Mouse (Mus musculus) left cerebral cortex, adult 9 months (tissue): ENCODE data around the gene Flad1.

ENCODE experiments used
- DNase-seq, 2 experiments: peaks; one replicate each; pipeline ENCODE4 v3.0.0; 2022; ENCODE audit warnings: low spot score in 2 of 2

Flad1 gene

DNA sequence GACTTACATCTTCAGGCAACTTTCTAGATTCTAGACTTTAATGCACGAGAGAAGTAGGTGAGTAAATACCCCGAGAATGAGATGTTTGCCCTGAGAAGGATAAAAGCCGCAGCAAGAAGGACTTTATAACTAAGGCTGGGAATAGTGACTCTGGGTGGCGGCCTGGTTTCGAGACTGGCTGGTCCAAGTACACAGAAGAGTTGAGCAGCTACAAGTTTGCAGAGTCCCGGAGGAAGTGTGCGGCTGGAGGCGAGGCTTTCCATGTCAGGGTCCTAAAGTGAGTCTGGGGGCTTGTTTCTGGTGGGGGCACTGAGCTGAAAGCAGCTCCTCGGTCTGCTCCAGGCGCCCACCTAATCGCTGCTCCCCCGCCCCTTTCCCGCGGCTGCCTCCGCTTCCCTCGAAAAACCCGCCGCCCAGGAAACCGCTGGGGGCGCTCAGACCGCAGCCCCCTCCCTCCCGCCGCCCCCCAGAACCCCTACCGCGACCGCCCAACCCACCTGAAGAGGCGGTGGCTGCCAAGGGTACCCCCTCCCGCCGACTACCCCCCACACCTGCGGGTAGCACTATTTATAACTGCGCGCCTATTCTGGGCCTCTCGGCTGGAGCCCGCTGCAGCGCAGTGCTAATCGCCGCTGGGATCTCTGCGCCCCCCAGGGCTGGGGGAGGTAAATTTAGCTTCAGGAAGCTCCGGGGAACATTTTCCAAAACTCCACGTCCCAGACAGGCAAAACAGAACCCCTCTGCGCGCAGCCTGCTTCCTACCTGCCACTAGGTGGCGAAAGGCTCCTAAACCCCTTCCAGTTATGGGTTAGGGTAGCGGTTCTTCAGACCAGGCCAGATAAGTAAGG is 15.6 kb downstream of the Flad1 start:
- DNase-seq, result peak in 1 of 2 experiments; percentile 61

DNA sequence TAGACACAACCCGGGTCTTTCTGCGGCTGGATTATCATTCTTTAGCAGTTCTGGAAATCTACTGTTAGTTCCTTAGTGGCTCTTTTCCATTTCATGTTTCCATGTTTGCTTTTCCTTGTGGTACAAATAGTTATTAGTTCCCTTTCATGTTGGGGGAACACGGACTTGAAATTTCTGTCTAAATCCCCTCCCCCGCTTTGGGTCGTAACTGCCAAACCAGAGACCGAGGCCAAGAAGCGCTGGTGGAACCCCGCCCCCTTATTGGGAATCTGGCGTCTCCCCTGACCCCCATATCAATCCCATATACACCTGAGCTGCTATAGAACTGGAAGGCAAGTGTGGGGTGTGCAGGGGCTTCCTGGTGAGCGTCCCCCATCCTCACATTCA is 16.3 kb downstream of the Flad1 start:
- no peak for DNase-seq

DNA sequence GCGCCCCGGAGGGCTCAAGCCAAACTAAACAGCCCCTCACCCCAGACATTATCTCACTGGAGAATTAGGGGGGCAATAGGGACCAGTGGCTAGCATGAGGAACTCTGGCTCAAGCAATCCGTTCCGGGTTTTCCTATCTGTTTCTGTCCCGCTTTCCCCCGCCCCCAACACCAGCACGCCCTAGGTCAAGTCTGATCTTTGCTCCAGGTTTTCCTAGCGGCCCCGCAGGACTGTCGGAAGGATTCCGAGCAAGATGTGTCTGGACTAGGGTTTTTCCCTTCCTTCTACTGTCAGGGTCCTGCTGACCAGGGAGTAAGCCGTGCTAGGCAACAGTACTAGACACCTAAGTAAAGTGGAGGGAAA is 16.8 kb downstream of the Flad1 start:
- DNase-seq, result peak in 1 of 2 experiments; percentile 66

DNA sequence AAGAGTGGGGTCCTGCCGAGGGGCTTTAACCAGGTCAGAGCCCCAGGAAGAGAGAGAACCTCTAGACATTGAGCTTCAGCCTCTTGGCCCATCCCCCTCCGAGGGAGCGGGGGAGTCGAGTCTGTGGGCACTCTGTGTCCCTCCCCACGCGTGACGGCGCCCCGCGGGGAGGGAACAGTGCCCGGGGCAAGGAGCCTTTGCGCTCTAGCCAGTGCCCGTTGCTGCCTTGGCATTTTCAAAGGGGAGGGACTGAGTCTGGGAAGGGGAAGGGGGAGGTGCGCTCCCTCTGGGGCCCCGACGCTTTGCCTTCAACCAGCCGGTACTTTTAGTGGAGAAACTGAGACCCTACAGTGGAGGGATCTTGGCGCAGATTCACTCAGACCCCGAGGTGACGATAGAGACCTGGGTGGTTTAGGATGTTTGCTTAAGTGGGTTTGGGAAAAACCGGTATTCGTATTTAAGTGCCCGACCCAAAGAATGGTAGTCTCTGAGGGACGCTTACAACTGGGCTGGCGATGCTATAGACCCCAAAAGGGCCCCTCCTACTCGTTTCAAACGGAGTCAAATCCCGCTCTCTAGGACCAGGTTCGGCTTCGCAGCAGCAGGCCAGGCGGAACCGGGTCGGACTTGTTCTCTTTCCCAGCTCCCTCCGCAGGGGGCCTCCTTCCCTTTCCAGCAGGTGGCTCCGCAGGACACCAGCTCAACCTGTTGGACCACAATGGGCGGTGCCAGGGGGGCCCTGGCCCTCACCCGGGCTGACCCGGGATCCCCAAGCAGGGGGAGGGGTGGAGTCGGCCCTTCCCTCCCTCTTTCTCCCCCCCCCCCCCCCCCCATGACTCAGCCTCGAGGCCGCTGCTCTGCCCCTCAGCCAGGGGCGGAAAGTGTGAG is 17.4 kb downstream of the Flad1 start, which contains the start of gene Zbtb7b:
Zbtb7b (minus strand) TSS at position 771 of the 888 bp plus-strand sequence.
- peak in 1 of 2 experiments; percentile 61 for DNase-seq

DNA sequence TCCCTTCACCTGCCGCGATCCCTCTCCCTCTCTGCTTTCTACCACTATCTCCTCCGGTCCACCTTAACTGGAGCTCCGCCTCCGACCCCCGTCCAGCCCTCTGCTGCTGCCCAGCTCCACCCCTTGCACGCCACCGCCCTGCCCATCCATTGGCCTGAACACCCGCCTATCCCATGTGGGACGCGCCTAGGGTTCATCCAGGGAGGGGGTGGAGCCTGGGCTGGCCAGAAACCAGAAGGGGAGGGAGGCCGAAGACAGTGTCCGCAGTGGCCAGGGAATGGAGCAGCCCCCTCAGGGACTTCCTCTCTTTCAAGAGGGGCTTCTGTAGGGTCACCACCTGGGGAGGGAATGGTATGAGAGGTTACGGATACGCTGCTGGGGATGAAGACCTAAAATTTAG is 18.1 kb downstream of the Flad1 start:
- DNase-seq, result peak; percentile 91 to 97

DNA sequence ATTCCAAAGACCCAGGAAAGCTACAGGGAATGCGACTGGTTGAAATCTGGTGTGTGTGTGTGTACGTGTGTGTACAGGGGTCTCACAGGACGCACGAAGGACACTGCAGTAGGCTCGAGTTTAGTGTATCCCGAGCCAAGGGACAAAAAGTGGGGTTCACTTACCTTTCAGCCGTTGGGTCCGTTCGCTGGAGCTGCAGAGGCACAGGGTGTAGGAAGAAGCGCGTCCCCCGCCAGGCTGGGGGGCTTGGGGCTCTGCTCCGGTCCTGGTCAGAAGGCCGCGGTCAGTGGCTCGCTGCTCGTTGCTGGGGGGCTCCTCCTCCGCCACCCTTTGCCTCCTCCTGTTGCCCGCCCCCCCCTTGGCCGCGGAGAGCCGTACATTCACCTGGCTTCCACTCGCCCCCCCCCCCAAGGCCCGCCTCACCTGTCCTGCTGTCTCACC is 18.8 kb downstream of the Flad1 start:
- no peak for DNase-seq

DNA sequence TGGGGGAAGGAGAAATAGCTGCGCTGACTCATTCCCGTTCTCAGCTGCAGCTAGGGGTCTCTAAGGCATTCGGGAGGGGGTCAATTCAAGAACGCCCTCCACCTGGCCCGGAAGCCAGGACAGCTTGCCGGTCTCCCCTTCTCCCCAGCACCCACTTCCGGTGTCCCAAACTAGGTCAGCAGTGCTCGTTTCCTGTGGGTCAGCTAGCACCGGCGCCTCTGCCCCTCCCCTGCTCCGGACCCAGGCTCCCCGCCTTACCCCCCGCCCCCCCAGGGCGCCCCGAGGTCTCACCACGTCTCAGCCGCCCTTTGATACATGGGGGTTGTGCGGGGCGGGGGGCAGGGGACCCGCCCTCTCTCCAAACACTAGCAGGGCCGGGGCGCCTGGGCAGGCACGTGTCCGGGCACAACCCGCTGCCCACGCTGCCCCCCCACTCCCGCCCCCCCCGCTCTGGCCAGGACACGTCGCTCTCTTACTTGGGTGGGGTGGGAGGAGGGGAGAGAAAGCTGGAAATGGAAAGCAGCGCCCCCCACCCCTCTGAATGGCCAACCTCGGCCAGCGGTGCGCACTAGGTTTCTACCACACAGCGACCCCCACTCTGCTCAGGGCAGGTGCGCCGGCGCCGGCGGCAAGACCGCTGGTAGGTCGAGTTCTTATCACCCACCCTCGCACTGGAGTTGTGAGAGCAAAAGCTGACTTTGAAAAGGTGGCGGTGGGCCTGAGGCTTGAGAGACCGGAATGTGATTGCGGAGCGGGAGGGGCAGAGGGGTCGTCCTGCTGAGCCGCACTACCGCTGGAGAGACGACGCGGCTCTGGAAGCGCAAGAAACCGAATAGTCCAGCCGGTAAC is 19.8 kb downstream of the Flad1 start:
- peak in 1 of 2 experiments; percentile 37 for DNase-seq

DNA sequence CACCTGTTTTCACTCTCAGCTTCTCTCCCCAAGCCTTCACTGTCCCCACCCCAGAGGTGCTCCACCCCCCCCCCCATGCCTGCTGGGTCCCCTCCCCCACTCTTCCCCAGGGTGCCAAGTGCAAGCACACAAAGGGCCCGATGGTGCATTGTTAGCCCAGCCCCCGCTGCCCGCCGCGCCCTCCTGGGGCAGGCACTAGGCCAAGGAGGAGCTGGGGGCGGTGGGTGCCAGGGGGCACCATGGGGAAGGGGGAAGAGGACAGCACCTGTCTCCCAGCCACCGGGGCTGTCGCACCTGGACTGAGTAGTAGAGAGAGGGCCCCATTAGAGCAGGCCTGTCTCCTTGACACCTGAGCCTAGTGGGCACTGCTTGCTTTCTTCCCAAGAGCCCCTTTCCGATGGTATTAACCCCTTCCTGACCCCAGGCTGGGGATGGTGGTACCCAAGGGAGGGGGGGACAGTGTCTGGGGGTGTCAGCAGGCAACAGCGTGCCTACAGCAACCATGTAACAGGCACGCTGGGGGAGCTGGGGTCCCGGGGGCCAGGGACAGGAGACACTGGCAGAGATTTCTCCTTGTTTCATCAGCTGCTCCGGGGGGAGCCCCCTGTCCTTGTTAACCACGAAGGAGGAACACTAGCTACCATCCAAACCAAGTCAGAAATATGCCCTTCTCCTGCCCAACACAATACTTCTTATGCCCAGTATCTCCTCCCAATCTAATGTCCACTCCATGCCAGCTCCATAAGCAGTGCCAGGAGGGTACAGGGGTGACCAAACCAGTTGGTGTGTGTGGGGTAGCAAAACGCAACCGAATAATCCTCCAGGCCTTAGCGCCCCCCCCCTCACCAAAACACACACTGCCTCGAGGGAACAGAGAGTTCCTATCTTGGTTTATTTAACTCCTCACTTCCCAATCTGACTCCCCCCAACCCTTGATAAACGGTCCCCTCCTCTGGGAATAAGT is 20.7 kb downstream of the Flad1 start:
- no peak for DNase-seq

DNA sequence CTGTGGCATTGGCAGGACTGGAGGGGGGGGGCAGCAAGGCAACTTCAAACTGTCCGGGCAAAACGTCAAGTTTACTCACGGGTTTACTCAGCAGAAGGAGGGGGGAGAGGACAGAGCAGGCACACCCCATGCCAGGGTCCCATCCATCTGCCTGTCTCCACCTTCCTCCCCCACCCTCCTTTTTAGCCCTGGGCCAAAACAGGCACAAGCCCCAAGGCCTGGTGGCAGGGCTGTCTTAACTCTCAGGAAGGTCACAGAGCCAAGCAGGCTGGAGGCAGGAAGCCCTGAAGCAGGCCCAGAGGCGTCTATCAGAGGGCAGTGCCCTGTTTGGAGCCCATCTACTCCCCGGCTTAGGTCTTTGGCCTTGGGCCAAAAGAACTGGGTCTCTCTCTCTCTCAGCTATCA is 21.6 kb downstream of the Flad1 start:
- no peak for DNase-seq

DNA sequence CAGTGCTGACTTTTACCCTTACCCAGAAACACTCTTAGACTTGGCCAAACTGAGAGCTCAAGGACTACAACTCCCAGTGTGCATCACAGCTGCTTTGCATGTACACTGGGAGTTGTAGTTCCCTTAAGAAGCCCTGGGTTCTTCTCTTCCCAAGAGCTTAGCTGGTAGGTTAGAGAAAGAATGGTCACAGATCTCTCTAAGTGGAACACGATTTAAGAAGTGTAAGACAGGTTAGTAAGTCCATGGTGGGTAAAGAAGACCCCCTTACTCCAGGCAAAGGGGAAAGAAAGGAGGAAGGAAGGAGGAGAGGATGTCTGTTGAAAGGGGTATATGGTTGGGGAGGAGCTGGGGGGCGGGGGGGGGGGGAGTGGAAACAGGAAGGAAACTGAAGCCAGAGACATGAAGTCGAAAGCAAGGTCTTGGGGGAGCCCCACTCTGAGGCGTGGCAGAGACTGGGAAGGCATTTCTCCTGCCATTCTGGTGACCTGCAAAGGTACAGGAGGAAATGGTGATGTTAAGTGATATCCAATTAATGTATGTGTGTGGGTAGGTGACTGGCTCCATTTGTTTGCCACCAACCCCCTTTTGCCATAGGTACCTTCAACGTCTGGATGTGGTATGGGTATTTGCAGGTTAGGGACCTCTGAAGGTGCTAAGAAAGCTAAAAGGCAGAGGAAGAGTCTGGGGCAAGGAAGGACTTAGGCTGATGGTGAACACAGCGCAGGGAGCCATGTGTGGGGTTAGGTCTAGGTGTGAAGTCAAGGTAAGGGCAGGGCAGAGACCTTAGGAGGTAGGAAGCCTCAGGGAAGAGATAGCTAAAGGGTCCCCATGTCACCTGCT is 22.5 kb downstream of the Flad1 start:
- peak in 1 of 2 experiments; percentile 32 for DNase-seq

DNA sequence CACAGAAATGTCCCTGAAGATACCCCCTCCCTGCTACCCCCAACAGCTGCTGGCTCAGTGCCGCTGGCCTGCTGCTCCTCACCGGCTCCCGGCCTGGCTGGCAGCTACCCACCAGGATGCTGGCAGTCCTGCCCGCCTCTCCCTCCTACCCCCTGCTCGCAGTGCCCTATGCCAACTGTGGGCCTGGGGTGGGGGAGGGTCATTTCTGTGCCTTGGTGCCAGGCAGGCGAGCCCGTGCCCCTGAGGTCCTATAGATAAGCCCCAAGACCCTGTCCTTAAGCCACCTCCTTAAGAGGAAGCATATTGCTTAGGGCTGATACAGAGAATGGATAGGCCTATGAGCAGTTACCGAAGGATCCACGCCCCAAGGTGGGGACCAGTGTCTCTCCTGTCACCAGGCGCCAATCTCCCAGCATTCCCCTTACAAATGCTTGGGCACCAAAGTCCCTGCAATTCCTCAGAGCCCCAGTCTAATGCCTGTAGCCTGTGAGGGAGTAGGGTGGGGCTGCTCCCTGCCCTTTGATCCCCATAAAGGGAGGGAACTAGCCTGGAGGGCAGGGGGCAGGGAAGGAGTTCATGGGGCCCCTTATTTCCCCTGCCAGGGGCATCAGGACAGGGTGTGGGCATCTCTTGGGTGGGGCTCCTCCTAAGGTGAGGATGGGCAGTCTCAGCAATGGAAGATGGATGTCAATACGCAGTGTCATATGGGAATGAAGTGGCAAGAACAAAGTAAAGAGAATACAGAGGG is 23.4 kb downstream of the Flad1 start:
- DNase-seq, result peak in 1 of 2 experiments; percentile 43

DNA sequence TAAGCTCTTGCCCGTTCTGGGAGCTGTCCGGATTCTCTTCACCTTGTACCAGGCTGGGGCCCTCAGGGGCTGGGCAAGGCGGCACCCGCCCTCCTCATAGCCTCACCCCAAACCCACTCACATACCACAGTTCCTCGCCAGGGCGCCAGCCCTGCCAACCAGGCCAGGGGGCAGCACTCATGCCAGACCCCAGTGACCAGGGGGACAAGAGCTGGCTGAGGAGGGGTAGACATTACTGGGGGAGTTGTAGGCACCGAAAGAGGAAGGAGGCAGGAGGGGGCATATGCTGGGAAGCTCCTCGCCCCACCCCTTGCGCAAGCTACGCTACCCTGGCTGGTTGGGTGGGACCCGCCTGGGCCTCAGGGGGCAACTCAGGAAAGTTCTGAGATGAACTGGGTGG is 24.0 kb downstream of the Flad1 start:
- no peak for DNase-seq

DNA sequence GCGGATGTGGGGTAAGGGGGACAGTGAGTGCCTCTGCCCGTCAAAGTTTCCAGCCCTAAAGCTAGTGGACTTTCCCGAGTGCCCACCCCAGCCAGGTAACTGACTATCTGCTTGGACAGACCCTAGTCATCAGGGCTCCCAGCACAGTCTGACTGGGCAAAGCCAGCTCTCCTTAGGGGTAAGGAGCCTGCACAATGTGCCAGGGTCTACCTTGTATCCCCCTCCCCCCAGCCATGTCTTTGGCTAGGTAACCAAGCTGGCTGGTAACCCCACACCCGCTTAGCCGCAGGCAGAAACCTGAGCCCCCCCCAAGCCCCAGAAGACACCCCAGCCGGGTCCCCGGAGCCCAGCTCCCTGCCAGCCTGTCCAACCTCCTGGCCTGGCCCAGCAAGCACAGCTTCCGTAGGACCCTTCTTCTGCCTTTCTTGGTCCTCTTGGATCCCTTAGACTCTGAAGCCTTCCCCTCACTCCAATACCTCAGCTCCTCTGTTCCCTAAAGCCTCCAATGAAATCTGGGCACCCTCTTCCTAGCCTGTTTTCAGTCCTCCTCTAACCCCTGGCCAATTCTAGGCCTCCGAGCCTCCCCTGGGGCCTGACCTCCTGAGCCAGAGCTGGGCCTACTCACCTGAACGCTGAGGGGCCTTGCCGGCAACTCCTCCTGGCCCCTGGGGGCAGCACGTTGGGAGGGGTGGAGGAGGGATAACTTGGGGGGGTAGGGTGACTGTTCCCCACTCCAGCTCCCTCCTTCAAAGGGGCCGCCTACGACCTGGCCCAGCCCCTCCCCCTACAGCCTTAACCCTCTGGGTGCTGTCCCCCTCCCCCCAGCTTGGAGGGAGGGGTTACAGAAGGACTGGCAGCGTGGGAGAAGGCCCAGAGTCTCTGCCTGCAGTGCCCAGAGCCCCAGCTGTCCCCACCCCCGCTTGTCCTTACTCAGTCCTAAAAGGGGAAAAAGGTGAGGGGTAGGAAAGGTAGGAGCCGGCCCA is 24.9 kb downstream of the Flad1 start:
- DNase-seq, result no peak

DNA sequence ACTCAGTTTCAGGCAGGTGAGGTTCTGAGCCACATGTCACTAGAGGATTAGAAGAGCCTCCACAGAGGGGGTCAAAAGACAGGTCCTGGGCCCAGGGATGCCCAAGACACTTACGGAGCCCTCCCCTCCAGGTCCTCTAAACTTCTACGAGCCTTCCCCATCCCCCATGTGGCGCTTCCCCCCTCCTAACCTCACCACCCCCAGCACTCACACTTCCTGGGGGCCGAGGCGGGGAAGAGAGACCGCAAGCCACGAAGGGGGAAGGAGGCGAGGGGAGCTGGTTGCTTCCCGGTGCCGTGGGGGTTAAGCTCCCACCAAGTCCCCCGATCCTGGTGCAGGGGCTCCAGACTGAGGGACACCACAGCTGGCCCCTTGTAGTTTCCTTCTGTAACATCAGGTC is 26.2 kb downstream of the Flad1 start:
- DNase-seq, result no peak

DNA sequence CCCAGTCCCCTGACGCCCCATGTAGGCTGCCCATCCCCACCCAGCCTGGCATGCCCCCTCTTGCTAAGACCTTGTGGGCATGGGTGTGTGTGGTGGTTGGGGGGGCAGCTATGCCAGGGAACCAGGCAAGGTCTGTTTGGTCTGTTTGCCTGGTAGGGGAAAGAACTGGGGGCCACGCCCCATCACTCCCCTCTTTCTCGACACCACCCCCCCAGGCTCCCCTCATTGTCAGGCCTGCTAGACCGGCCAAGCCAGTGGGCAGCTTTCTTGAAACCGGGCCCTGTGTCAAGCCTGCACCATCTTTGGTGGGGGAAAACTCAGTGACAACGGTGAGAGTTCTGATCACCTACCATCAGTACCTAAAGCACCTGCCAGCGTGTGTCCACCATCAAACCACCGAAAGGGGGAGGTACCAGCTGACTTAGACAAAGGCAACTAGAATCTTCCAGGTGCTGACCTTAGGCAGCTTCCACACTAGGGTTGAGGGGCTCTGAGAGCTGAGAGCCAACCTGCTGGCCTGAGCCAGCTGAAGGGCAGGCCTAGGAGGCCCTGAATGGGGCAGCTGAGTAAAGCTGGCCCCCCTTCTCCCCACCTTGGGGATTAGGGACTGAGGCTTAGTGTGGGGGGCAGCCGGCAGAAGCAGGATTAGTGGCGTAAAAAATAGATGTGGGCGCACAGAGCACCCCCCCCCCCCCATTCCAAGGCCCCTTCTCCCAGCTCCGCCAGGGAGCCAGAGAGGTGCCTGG is 27.2 kb downstream of the Flad1 start:
- DNase-seq, result no peak

DNA sequence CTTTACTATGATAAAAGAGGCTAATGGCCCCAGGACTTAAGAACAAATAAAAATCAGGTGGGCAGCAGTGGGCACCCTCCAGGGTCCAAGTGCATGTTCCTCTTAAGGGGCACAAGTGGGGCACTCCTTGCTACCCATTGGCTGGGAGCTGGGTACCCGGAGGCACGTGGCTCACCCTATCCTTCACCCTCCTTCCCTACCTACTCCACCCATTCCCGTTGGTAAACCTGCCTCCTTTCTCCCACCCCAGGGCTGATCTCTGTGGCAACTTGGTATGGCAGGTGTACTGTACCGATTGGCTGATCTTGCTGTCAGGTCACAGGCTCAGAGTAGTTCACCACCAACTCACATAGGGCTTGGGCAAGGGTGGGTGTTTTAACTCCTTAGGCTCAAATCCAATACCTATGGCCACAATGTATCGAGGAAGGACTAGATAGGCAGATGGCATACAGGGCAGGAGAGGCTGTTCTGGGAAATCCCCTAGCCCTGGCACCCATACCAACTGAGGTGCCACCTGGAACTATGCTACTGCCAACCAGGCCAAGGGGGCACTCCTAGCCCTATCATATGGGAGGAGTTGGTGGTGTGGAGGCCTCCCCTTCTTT is 27.9 kb downstream of the Flad1 start:
- no peak for DNase-seq

DNA sequence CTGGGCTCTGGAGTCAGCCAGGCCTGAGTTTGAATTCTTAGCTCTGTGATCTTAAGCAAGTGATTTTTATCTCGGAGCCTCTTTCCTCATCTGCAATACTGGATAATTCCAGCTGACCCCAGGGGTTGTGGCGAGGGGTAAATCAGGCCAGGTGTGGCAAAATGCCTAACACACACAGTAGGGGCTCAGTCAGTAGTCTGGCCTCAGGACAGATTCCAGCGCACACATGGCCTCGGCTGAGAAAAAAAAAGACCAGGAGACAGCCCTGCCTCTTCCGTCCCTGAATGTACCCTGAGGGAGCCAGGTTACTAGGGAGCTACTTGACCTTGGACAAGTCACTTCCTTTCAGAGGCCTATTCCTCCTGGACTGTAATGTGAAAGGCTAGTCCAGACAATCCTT is 28.7 kb downstream of the Flad1 start:
- DNase-seq, result no peak
